Mouse (Mus musculus): ENCODE measurements at regions not wholly inside any gene's neighbourhood (a gene's known extent, or its start where the extent isn't known, plus 50 kb on each side); places are given as distances from the start of the nearest gene placed in this dataset.

DNA sequence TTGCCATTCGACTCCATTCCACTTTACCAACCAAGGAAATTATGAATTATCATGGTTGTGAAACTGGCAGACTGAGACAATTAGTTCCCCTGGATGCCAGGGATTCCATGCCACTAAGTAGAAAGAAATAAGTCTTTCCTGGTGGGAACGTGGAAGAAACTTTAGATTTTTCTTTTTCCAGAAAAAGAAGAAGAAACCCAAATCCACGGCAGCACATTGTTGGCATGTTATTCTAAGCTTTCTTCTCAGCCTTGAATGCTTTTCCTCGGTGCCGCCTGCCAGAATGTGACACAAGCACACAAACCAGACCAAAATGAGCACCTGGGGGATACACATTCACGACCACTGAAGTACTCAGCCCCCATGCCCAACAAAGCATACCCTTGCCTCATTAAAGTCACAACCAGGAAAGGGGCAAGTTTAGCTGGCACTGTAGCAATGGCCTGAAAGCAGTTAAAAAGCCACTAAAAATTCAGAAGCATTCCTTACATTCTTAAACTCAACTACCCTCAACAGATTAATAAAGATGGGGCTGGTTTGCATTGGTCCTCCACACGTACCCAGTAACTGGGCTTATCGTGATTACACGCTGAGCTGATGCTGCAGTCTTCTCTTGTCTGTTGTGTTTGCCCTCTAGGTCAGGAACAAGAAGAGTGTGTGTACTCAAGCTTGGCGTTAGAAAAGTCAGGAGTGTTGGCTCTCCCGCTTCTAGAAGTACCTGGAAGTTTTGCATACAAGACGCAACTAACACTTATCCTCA, 266.4 kb downstream of the Gja1 start:
- no peak for TF ChIP-seq USF2 (IDR thresholded peaks at IDR 0.05; ENCODE audit: borderline replicate concordance in 1 of 2, insufficient read depth in 1 of 2, low read depth in 1 of 2, low read length in 2 of 2)
- no peak for TF ChIP-seq POLR2AphosphoS2 (IDR thresholded peaks at IDR 0.05; ENCODE audit: low read length)
- TF ChIP-seq TAL1 (IDR thresholded peaks at IDR 0.05; ENCODE audit: low read length) = no peak
- TF ChIP-seq NELFE (IDR thresholded peaks at IDR 0.05; ENCODE audit: low read depth, low read length) = no peak
- TF ChIP-seq JUND (IDR thresholded peaks at IDR 0.05; ENCODE audit: low read depth, low read length) = no peak
- TF ChIP-seq HCFC1 (IDR thresholded peaks at IDR 0.05; ENCODE audit: low read depth, low read length) = no peak
- TF ChIP-seq NRF1 (IDR thresholded peaks at IDR 0.05; ENCODE audit: insufficient read depth, low read depth, low read length, poor library complexity, severe bottlenecking) = no peak
- no peak for TF ChIP-seq POLR2A (IDR thresholded peaks at IDR 0.05; ENCODE audit: control insufficient read depth in 1 of 2, insufficient read depth in 1 of 2, low read depth in 1 of 2, low read length in 2 of 2, poor library complexity in 1 of 2)
- no peak for TF ChIP-seq MYB (IDR thresholded peaks at IDR 0.05; ENCODE audit: low read depth, low read length)
- no peak for TF ChIP-seq MAX (IDR thresholded peaks at IDR 0.05; ENCODE audit: low read length)
- no peak for TF ChIP-seq KAT2A (conservative IDR thresholded peaks at IDR 0.05; ENCODE audit: low read depth, low read length)
- no peak for TF ChIP-seq BHLHE40 (IDR thresholded peaks at IDR 0.05; ENCODE audit: borderline replicate concordance, low read depth, low read length)
- TF ChIP-seq RAD21 (IDR thresholded peaks at IDR 0.05; ENCODE audit: low read depth, low read length) = no peak
- TF ChIP-seq TCF12 (IDR thresholded peaks at IDR 0.05; ENCODE audit: low read depth, low read length) = no peak
- TF ChIP-seq ZNF384 (IDR thresholded peaks at IDR 0.05; ENCODE audit: low read depth, low read length) = no peak
- TF ChIP-seq POLR2AphosphoS5 (IDR thresholded peaks at IDR 0.05; ENCODE audit: borderline replicate concordance, low read depth, low read length) = no peak
- no peak for TF ChIP-seq RCOR1 (IDR thresholded peaks at IDR 0.05; ENCODE audit: low read depth, low read length)
- DNase-seq (ENCODE audit: low read depth, low spot score) = no peak
- H3K79me2 ChIP-seq (ENCODE audit: control insufficient read depth, insufficient read depth, low read length, poor library complexity) = no peaks in the 10 kb centered on the region

GRCm38 (mm10) chr10:56660501-56660900, 283.4 kb downstream of the Gja1 start:
- DNase-seq (ENCODE audit: low read depth, low spot score) = no peak

More for the DNA sequence above, 266.4 kb downstream of the Gja1 start:
- H3K4me3 ChIP-seq (ENCODE audit: control insufficient read depth in 1 of 2, insufficient read depth in 1 of 2, low read depth in 2 of 2, low read length in 2 of 2) = no peak overlapping the region
- H3K36me3 ChIP-seq (ENCODE audit: control insufficient read depth in 1 of 2, insufficient read depth in 2 of 2, low read length in 2 of 2) = no peaks in the 10 kb centered on the region
- H3K27ac ChIP-seq (ENCODE audit: control insufficient read depth, low read depth, low read length) = no peak overlapping the region
- no peak overlapping the region for H3K9ac ChIP-seq (ENCODE audit: control insufficient read depth, low read depth, low read length, poor library complexity, severe bottlenecking)
- H3K9me3 ChIP-seq (replicated peaks; ENCODE audit: insufficient read depth, low read length) = no peaks in the 10 kb centered on the region
- H3K4me1 ChIP-seq (ENCODE audit: control insufficient read depth in 1 of 2, insufficient read depth in 2 of 2, low read length in 2 of 2) = no peaks in the 10 kb centered on the region
- H3K27me3 ChIP-seq (ENCODE audit: control insufficient read depth in 1 of 2, insufficient read depth in 2 of 2, low read length in 2 of 2) = no peaks in the 10 kb centered on the region

More at GRCm38 (mm10) chr10:56660501-56660900, 283.4 kb downstream of the Gja1 start:
- no peaks in the 10 kb centered on the region for H3K4me1 ChIP-seq (ENCODE audit: control insufficient read depth in 1 of 2, insufficient read depth in 2 of 2, low read length in 2 of 2)
- no peak overlapping the region for H3K4me3 ChIP-seq (ENCODE audit: control insufficient read depth in 1 of 2, insufficient read depth in 1 of 2, low read depth in 2 of 2, low read length in 2 of 2)
- H3K9ac ChIP-seq (ENCODE audit: control insufficient read depth, low read depth, low read length, poor library complexity, severe bottlenecking) = no peak overlapping the region
- H3K36me3 ChIP-seq (ENCODE audit: control insufficient read depth in 1 of 2, insufficient read depth in 2 of 2, low read length in 2 of 2) = no peaks in the 10 kb centered on the region
- no peaks in the 10 kb centered on the region for H3K27me3 ChIP-seq (ENCODE audit: control insufficient read depth in 1 of 2, insufficient read depth in 2 of 2, low read length in 2 of 2)
- H3K9me3 ChIP-seq (replicated peaks; ENCODE audit: insufficient read depth, low read length) = no peaks in the 10 kb centered on the region
- TF ChIP-seq USF1 (IDR thresholded peaks at IDR 0.05; ENCODE audit: low read depth, low read length) (no peak), RAD21 (IDR thresholded peaks at IDR 0.05; ENCODE audit: low read depth, low read length) (no peak), TBP (IDR thresholded peaks at IDR 0.05; ENCODE audit: low read depth, low read length) (no peak), EP300 (IDR thresholded peaks at IDR 0.05; ENCODE audit: low read depth in 1 of 2, low read length in 2 of 2) (no peak), E2F4 (IDR thresholded peaks at IDR 0.05; ENCODE audit: borderline replicate concordance, low read depth, low read length) (no peak), KAT2A (conservative IDR thresholded peaks at IDR 0.05; ENCODE audit: low read depth, low read length) (no peak), CTCF (IDR thresholded peaks at IDR 0.05 in 2 of 3, conservative IDR thresholded peaks at IDR 0.05 in 1 of 3; ENCODE audit: control insufficient read depth in 1 of 3, insufficient read depth in 1 of 3, low read depth in 2 of 3, low read length in 3 of 3, poor library complexity in 1 of 3, severe bottlenecking in 1 of 3) (no peak), BHLHE40 (IDR thresholded peaks at IDR 0.05; ENCODE audit: borderline replicate concordance, low read depth, low read length) (no peak), TAL1 (IDR thresholded peaks at IDR 0.05; ENCODE audit: low read length) (no peak), MAZ (IDR thresholded peaks at IDR 0.05; ENCODE audit: low read depth, low read length) (no peak), ETS1 (IDR thresholded peaks at IDR 0.05; ENCODE audit: low read depth, low read length) (no peak), GABPA (IDR thresholded peaks at IDR 0.05; ENCODE audit: low read depth, low read length) (no peak), CHD2 (IDR thresholded peaks at IDR 0.05; ENCODE audit: low read length) (no peak), HCFC1 (IDR thresholded peaks at IDR 0.05; ENCODE audit: low read depth, low read length) (no peak), POLR2A (IDR thresholded peaks at IDR 0.05; ENCODE audit: control insufficient read depth in 1 of 2, insufficient read depth in 1 of 2, low read depth in 1 of 2, low read length in 2 of 2, poor library complexity in 1 of 2) (no peak), ZNF384 (IDR thresholded peaks at IDR 0.05; ENCODE audit: low read depth, low read length) (no peak), SMC3 (IDR thresholded peaks at IDR 0.05; ENCODE audit: low read depth, low read length) (no peak), NRF1 (IDR thresholded peaks at IDR 0.05; ENCODE audit: insufficient read depth, low read depth, low read length, poor library complexity, severe bottlenecking) (no peak), MYB (IDR thresholded peaks at IDR 0.05; ENCODE audit: low read depth, low read length) (no peak), MAFK (IDR thresholded peaks at IDR 0.05; ENCODE audit: borderline replicate concordance, low read depth, low read length) (no peak)
- H3K79me2 ChIP-seq (ENCODE audit: control insufficient read depth, insufficient read depth, low read length, poor library complexity) = no peaks in the 10 kb centered on the region
- no peak overlapping the region for H3K27ac ChIP-seq (ENCODE audit: control insufficient read depth, low read depth, low read length)
